Mouse (Mus musculus): ENCODE measurements around the gene Sulf2.

Gene Sulf2

DNA sequence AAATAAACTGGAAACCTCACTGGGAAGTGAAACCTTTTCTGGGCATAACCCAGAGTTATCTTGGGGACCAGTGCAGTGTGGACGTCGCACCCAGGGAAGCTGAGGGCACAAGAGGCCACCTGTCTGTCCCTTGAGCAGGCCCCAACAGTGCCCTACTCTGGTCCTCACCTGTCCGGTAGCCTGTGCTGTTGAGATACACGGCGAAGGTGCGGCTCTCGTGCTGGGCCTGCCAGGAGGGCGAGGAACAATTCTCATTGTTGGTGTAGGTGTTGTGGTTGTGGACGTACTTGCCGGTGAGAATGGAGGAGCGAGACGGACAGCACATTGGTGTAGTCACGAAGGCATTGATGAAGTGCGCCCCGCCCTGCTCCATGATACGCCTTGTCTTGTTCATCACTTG, 38.8 kb downstream of the Sulf2 start:
- no peak for DNase-seq (ENCODE audit: low read depth, low spot score)

DNA sequence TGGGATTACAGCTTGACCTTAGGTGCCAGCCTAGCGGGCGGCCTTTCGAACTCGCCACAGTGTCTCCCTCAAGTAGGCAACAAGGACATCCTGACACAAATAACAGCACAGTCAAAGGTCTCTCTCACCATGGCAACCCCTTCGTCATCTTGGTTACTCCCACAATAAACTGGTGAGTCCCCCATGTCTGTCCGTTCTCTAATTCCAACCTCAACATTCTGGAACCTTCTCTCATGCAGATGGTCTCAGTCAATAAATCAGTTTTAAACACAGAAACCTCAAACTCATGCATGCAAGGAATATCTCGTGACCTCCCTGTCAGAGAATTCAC, 39.2 kb downstream of the Sulf2 start:
- no peak for DNase-seq (ENCODE audit: low read depth, low spot score)

DNA sequence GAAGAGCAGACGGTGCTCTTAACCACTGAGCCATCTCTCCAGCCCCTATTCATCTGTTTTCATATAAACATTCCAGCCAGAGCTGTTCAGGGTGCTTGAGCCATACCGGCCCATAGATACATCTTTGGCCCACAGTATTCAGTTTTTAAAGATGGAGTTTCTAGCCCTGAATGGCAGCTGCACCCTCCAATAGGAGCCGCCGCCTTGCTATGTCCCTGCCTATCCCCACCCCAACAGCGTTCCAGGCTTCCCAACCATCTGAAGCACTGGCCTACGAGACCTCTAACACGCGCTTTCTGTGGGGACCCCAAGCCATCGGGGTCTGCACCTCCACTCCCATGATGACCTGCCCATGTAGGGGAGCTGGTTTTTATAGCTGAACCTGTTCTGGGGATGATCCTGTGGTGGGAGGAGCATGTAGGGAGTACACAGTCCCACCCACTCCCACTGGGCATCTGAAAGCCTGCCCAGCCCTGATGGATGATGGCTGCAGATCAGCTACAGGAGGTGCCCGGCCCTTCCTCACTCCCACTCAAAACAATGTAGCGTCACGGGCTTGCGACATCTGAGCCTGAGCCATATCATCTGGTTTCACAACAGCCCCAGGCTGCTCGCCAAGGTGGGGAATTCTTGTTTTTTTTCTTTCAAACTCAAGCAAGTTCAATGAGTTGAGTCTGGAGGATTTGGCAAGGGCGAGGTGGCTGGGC, 39.7 kb downstream of the Sulf2 start:
- no peak for DNase-seq (ENCODE audit: low read depth, low spot score)

DNA sequence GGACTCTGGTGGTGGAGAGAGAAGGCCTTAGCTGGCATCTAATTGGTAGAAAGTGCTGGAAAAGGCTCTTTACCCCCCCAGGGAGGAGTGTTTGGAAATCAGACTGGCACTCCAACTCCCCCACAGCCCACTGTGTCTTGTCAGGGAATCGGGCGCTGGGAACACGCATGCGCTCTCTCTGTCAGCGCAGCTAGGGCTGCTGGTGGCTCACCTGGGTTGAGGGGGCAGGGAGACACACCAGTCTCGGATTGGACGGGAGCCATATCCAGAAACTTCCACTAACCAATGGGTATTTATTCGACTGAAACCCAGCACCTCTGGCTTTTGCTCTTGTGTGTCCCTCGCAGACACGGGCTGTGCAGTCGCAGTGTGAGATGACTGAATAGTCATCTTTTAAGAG, 42.5 kb downstream of the Sulf2 start:
- DNase-seq (ENCODE audit: low read depth, low spot score) = no peak

DNA sequence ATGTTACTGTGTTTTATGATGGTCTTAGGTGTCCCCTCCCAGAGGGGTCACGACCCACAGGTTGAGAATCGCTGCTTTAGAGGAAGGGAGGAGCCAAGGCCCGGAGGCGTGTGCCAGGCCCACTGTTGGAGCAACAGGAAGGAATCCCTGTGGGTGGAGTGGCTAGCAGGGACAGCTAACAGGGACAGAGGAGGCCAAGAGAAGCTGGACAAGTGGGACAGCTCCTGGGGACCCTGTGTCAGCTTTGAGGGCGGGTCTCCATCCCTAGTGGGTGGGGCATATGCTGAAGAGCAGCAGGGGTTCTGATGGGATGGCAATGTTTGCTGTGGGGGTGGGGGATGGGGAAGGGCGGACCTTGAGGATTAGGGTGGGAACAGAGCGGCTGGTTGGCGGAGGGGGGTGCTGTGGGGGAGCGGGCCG, 43.6 kb downstream of the Sulf2 start:
- DNase-seq (ENCODE audit: low read depth, low spot score) = no peak

DNA sequence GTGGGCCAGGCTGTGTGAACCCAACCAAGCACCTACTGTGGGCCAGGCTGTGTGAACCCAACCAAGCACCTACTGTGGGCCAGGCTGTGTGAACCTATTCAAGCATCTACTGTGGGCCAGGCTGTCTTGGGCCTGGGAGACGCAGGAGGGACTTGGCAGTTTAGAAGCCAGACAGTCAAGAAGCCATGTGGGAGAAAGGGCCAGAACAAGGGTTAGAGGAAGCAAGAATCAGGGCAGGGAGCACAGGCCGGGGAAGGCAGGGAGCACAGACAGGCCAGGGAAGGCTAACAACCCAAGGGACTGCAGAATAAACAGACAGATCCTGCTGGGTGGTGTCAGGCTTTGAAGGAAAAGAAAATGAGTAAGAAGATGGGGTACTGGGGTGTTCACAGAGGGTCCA, 44.2 kb downstream of the Sulf2 start:
- DNase-seq (ENCODE audit: low read depth, low spot score) = no peak

DNA sequence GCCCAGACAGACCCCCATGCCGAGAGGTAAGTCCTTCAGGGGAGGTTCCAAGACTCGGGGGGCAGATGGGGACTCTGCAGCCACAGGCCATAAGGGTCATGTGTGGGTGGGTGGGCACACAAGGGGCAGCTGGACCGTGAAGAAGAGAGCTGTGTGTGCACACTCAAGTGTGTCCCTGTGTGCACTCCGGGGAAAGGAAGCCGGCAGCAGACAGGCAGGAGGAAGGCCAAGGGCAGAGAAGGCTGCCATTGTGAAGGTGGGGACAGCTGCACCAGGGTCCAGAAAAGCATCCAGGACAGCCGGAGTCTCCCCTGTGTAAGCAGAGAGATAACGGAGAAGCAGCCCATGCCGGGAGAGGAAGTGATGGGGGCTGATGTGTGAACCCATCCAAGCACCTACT, 44.7 kb downstream of the Sulf2 start:
- DNase-seq (ENCODE audit: low read depth, low spot score) = no peak

DNA sequence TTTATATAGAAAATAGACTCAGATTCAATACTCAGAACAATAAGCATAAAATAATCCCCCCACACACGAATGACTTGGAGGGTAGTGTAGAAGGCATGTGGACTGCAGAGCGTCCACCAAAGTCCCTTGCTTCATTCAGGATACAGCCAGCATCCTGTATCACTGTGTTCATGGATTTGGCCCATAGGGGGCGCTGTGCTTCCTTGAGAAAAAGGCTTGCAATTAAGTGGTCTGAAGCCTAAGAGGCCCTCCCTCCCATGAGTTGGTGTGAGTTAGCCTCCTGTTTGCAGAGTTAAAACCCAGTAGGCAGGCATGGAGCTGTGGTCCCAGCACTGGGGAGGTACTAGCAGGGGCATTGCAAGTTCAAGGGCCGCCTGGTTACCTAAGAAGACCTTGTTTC, 47.1 kb downstream of the Sulf2 start:
- peak; percentile 70 for DNase-seq (ENCODE audit: low read depth, low spot score)

DNA sequence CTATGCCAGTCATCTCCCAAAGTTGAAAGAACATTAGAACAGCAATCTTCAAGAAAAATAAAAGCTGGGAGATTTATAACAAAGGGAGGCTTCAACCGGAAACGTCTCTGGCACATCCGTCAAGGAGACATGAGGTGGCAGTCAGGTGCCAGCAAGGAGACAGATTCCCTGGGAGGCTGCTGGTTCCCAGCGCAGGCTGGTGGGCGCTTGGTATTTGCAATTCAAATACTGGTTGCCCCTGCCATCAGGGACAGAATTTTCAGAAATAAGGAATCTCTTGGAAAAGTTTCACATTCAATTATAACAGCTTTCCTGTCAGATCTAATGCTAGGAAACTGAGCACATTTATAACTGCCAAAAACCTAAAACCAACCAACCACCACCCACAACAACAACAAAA, 47.6 kb downstream of the Sulf2 start:
- peak; percentile 23 for DNase-seq (ENCODE audit: low read depth, low spot score)

DNA sequence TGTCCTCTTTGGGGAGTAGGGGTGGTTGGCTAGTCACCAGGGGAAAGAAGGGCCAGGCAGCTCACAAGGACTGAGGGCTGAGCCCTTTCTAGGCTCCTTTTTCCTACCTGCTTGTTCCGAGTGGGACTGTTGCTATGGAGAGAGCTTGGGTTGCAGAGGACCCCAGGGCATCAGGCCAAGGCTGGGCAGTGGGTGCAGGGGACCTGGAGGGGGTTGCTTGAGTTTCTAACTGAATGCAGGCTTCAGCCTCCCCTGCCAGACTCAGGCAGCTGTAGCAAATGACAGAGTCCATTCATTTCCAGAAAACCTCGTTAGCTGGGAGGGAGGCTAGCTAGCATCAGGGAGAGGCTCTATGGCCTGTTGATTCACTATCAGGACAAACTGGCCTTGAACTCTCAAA, 48.8 kb downstream of the Sulf2 start:
- no peak for DNase-seq (ENCODE audit: low read depth, low spot score)

DNA sequence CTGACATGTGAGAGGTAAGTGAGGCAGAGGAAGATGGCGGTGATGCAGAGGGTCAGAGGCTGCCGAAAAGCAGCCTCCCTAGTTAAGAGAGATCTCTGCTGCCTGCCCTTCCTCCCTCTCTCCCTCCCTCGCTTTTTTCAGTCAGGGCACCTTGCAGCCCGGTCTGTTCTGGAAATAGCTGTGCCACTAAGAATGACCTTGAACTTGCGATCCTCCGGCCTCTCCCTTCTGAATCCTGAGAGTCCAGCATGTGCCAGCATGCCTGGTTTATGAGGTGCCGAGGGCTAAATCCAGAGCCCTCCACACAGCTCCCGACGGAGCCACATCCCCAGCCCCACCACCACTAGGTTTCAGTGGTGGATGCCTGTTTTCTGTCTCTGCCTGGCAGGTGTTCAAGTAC, 49.6 kb downstream of the Sulf2 start:
- DNase-seq (ENCODE audit: low read depth, low spot score) = no peak

DNA sequence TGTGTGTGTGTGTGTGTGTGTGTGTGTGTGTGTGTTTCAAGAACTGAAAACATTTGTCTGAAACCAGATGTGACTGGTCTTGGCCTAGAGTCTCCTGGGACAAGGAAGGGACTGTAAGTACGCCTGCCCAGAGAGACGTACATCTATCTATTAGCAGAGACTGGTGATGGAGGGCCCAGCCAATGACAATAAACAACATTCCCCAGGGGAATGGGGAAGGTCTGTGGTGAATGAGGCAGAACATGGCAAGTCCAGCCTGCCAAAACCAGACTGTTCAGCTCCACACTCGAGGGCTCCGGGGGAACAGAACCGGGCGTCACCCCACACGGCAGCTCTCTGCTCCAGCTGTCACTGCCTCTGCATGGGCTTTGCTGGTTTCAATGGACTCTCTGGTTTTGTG, 52.6 kb downstream of the Sulf2 start:
- DNase-seq (ENCODE audit: low read depth, low spot score) = no peak

DNA sequence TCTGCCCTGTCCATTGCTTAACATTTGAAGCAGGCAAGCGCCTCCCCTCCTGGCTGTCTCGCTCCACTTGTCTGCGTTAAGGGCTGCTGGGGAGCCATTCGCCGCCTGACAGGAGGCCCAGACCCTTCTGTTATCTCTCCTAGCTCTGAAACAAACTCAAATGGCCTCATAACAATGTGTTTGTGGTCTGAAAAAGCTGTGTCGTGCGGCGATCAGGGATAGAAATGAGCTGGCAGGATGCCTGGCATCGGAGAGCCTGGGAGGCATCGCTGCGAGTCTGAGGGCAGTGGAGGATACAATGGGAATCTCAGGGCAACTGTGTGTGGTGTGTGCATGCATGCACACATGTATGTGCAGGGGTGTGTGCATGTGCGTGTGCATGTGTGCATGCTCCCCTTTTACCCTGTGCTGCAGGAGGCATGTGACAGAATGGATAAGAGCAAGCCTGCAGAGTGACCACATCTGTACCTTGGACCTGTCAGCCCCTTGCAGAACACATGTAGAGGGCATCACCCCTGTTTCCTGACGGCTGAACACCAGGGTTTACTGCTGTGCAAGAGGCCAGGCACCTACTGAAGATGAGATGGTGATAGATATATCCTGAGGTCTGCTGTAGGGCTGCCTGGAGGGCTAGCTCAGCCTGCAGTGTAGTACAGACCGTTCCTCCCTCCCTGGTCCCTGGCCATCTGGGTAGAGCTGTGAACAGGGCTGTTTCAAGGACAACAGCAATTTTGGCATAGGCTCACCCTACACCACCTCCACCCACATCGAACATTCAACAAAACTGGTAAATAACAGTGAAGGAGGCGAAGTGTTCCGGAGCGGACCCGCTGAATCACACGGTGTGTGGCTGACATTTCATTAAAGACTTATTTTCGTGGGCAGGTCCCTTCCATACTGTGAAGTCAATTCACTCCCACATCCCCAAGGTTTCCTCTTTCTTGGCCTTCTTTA, 54.9 kb downstream of the Sulf2 start:
- DNase-seq (ENCODE audit: low read depth, low spot score) = peak; percentile 35

DNA sequence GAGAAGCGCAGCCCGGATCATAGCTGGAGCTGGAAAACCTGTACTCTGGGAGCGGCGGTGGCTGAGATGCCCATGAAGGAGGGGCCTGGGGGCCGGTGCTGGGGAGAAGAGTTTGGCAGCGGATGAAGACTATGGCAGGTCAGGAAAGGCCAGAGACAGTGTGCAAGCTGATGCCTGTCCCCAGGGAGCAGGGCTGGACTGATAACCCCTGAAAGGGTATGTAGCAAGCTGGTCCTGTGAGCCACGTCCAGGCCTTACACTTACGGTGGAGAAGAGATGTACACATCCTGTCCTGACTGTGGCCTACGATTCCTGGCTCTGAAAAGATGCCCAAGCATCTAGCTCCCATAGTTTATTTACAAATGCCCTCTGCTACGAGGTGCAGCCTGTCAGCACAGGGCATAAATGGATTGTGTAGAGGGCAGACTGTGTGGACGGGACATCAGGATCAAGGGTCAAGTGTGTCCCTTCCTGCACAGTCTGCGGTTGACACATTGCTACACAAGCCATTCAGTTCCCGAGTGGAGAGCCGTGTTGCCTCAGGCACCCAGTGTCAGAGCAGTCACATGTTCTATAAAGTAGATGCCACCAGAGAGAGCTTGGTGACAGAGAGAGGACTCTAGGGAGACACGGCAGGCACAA, 57.0 kb downstream of the Sulf2 start:
- no peak for DNase-seq (ENCODE audit: low read depth, low spot score)

DNA sequence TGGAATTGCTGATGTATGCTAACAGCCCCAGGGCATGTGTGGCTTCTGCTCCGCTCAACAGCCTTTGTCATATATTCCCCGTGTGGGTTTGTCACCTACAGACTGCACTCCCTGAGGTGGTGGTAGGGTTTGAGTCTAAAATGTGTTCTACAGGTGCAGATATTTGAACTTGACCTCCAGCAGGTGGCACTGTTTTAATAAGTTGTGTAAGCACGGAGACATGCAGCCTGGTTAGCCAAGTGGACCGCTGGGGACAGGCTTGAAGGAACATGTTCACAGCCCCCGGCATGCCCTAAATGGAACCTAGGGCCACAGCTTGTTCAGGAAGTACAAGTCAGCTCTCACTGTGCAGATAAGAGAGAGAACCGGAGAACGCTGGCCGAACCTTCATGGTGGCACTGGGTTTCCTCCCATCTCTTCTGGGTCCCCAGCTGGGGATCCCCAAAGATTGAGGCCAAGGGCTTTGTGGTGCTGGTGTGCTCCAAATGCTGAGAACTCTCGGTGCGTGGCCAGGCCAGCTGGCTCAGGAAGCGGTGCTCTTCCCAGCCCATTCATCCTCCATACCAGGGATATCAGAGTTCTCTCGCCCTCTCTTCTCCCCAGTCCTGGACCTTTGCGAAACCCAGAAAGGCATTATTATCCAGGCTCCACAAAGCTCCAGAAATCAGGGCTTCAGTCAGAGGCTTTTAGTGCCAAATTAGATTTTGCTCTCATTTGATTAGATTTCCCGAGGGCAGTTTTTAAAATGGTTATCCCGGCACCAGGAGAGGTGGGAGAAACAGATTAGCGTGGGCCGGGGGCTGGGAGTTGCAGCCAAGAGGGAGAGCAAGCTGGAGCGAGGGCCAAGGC, 57.8 kb downstream of the Sulf2 start:
- DNase-seq (ENCODE audit: low read depth, low spot score) = no peak

DNA sequence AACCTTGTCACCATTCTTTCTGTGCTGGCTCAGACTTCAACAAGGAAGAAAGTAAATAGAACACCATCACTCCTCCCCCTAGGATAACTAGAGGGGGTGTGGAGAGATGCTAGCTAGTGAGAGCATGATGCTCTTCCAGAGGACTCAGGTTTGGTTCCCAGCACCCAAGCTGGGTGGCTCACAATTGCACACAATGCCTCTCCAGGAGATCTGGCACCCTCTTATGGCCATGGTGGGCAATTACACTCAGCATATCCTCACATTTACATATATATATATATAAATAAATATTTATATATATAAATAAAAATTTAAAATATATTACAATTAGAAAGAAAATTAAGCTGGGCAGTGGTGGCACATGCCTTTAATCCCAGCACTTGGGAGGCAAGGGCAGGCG, 58.6 kb downstream of the Sulf2 start:
- no peak for DNase-seq (ENCODE audit: low read depth, low spot score)

DNA sequence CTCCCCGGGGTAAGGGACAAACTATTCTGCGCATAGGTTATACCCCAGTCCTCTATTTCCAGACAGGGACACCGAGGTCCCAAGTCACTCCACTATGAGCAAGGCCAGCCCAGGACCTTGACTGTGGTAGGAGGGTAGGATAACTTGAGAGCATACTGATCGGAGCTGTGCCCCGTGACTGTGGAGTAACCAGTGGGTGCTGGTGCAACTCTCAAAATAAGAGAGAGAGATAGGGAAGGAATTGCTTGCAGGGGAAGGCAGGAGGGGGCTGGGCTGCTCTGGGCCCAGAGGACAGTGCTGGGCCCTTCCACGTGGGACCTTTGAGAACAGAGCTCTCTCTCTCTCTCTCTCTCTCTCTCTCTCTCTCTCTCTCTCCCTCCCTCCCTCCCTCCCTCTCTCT, 59.2 kb downstream of the Sulf2 start:
- no peak for DNase-seq (ENCODE audit: low read depth, low spot score)

DNA sequence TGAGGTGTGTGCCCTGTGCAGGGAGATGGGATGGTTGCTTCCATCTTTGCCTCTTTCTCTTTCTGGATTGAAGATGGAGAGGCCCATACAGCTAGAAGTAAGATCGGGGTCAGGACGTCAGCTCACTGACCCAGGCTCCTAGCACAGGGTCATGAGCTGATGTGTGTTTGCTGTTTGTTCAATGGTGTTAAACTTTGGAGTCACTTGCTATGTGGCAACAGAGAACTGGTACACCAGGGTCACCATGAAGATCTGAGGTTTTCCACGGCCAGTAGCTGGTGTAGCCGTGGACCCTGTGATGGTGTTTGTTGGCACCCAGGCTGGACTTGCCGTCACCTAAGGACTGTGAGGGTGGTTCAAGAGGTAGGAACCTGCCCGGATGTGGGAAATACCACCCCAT, 63.1 kb downstream of the Sulf2 start:
- DNase-seq (ENCODE audit: low read depth, low spot score) = no peak

DNA sequence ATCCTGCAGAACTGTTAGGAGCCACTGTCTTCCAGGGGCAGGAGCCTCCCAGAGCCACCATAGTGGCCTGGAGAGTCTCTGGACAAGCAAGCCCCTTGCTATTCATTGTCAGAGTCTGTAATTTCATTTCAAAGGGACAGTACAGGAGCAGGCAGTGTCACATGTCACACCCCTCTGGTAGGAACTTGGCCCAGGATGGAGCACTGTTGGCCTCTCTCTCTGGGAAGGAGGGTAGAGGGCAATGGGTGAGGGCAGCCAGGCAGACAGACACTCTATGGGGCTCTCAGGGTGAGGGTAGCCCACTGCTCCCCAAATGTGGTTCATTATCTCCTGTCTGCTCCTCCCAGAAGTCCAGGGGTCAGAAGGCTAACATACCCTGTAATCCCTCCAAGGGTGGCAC, 63.9 kb downstream of the Sulf2 start:
- DNase-seq (ENCODE audit: low read depth, low spot score) = no peak

DNA sequence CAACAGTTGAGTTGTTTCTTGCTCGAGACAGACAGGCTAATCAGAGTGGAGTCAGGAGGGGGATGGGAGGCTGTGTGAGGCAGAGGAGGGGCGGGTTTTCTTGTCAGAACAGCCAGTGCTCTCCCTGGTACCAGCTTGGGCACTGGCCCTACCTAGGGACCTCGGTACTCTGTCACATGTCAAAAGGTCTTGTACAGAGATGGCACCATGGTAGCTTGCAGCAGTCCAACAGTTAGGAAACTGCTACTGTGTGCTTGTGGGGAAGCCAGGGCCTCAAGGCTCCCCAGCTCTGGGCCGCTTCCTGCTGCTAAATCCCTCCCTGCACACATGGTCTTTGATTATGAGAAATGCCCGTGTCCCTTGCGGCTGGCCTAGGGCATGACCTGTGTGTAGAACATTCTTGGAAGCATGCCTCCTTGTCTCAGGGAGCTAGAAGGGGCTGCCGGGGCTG, 65.3 kb downstream of the Sulf2 start:
- DNase-seq (ENCODE audit: low read depth, low spot score) = no peak

DNA sequence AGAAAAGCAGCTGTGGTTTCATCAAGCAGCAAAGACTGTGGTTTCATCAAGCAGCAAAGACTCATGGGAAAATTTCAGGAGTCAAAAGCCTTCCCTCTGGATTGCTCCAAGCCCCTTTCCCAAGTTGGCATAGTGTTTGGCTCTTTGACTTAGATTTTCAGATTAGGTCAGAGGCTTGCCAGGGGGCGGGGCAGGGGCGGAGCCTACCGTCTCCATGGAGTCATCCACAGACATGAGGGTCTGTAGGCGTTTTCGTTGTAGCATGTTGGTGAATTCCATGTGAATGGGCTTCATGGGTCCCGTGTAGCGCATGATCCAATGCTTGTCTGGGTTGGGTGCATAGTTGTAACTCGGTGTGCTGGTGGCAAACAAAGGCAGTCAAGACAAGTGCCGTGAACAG, 66.5 kb downstream of the Sulf2 start:
- no peak for DNase-seq (ENCODE audit: low read depth, low spot score)

Data from telencephalon, adult 2 months (tissue).